Mouse (Mus musculus) E14TG2a.4 (cell line): ENCODE results near the gene Nf1.

ENCODE experiments used
- CTCF ChIP-seq: conservative IDR thresholded peaks from 2 replicates; pipeline ENCODE4 v1.5.1; 2014; ENCODE audit warnings: low read length
- NANOG ChIP-seq: IDR thresholded peaks from 2 replicates; pipeline ENCODE4 v1.6.1; 2014; ENCODE audit warnings: borderline replicate concordance, low read length, mixed read lengths
- POU5F1 ChIP-seq: IDR thresholded peaks from 2 replicates; pipeline ENCODE4 v1.6.1; 2014; ENCODE audit warnings: low read length, borderline replicate concordance

DNA sequence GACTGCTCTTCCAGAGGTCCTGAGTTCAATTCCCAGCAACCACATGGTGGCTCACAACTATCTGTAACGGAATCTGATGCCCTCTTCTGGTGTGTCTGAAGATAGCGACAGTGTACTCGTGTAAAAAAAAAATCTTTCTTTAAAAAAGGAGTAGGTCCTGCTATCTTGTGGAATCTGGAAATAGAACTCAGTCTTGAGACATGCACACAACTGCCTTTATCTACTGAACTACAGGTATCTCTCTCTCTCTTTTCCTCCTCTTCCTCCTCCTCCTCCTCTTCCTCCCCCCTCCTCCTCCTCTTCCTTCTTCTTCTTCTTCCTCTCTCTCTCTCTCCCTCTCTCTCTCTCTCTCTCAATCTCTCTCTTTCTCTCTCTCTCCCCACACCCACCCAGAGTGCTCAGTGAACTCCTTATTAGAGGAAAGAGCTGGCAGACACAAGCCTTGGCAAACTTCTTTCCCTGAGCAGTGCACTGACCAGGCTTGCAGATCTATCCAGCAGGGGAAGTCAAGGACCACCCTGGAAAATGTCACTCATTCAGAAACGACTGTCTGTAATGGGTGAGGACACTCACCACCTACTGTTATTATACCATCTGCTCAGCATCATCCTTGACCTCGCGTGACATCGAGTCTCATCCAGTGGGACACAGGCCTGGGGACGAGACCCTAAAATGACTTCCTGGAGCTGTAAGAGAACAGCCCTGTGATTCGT is 39.6 kb upstream of the Nf1 start:
- no peak for TF ChIP-seq CTCF
- no peak for TF ChIP-seq POU5F1
- no peak for TF ChIP-seq NANOG
